Mouse (Mus musculus): ENCODE data around the gene Tnfaip8l3.

- TF ChIP-seq CTCF (IDR thresholded peaks at IDR 0.05; ENCODE audit: low read depth) (no peak), EP300 (optimal IDR thresholded peaks at IDR 0.05) (no peak)
Observed at GRCm38 (mm10) chr9:53974328-53975121, 93.7 kb downstream of the Tnfaip8l3 start.

Measured in stomach, postnatal 0 days (tissue).